Mouse (Mus musculus): ENCODE measurements at regions not wholly inside any gene's neighbourhood (a gene's known extent, or its start where the extent isn't known, plus 50 kb on each side); places are given as distances from the start of the nearest gene placed in this dataset.

DNA sequence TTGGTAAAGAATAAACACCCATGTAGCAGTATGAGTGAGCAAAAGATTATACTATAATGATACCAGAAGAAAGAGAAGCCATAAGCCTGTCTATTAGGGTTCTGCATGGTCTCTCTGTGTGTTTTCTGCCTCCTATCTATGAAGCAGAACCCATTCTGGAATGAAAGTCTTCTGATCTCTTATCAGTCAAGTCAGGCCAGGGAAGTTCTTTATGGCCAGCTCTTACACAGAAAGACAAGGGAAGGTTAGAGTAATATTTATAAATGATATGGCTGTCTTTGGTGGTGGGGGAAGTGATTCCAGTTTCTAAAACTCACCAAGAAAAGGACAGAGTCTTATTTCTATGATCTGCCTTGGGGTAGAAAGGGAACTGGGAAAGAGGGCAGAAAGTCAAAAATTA lies 182.0 kb upstream of the Speer2 start:
- Histone ChIP-seq H3K36me3 (ENCODE audit: insufficient read depth) (no peaks in the 10 kb centered on the region), H3K9me3 (ENCODE audit: low read depth, low read length) (no peaks in the 10 kb centered on the region), H3K4me1 (ENCODE audit: insufficient read depth) (no peaks in the 10 kb centered on the region), H3K27ac (ENCODE audit: low read depth) (no peak overlapping the region), H3K4me3 (ENCODE audit: low read depth, low read length) (no peak overlapping the region), H3K9ac (no peak overlapping the region), H3K27me3 (ENCODE audit: insufficient read depth, low read length) (no peaks in the 10 kb centered on the region), H3K4me2 (no peak overlapping the region)
- TF ChIP-seq CTCF (IDR thresholded peaks at IDR 0.05; ENCODE audit: low read depth) = no peak
- ATAC-seq (ENCODE audit: insufficient read depth) = no peak
- DNase-seq = no peak

DNA sequence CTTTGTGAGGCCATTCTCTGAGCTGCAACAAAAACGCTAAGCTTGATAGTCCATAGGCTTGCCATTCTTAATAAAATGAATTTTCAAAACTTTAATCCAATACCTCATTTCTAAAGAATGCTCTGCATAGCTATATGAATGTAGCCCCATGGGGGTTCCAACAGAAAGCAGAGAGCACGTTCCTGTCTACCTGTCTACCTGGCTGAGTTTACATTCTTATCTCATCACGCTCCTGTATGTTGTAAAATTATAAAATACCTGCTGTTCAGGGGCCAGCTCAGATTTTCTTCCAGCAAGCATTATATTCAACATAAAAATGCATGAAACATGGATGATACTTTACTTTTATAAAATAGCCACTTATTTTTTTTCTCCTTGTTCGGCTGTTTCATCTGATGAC lies 182.5 kb upstream of the Speer2 start:
- Histone ChIP-seq H3K4me3 (ENCODE audit: low read depth, low read length) (no peak overlapping the region), H3K36me3 (ENCODE audit: insufficient read depth) (no peaks in the 10 kb centered on the region), H3K9me3 (ENCODE audit: low read depth, low read length) (no peaks in the 10 kb centered on the region), H3K27me3 (ENCODE audit: insufficient read depth, low read length) (no peaks in the 10 kb centered on the region), H3K9ac (no peak overlapping the region), H3K27ac (ENCODE audit: low read depth) (no peak overlapping the region), H3K4me2 (no peak overlapping the region), H3K4me1 (ENCODE audit: insufficient read depth) (no peaks in the 10 kb centered on the region)
- no peak for TF ChIP-seq CTCF (IDR thresholded peaks at IDR 0.05; ENCODE audit: low read depth)
- ATAC-seq (ENCODE audit: insufficient read depth) (no peak), DNase-seq (no peak)
- WGBS = 60% methylated on average over 4 of the region's 4 CpGs

DNA sequence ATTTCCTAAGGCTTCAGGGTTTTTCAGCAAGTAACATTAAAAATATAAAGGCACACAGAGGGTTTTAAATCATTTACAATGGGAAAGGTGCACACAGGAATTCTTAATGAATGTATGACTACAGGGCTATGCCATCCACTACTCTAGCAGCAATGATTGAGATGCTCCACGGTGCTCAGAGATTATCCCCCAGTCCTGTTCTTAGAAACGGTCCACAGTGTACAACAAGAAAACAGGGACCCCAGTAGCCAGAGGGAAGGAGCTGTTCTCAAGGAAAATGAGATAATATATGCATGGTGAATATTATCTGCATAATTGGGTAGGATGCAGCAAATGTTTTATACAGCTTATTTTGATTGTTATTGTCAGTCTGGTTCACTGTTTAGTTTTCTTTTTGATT lies 186.3 kb upstream of the Speer2 start:
- Histone ChIP-seq H3K27me3 (ENCODE audit: insufficient read depth, low read length) (no peaks in the 10 kb centered on the region), H3K9ac (no peak overlapping the region), H3K4me2 (no peak overlapping the region), H3K27ac (ENCODE audit: low read depth) (no peak overlapping the region), H3K4me1 (ENCODE audit: insufficient read depth) (no peaks in the 10 kb centered on the region), H3K4me3 (ENCODE audit: low read depth, low read length) (no peak overlapping the region), H3K36me3 (ENCODE audit: insufficient read depth) (no peaks in the 10 kb centered on the region), H3K9me3 (ENCODE audit: low read depth, low read length) (no peaks in the 10 kb centered on the region)
- no peak for DNase-seq
- TF ChIP-seq CTCF (IDR thresholded peaks at IDR 0.05; ENCODE audit: low read depth) = no peak
- ATAC-seq (ENCODE audit: insufficient read depth) = no peak
- WGBS = 71% methylated on average over 2 of the region's 2 CpGs

DNA sequence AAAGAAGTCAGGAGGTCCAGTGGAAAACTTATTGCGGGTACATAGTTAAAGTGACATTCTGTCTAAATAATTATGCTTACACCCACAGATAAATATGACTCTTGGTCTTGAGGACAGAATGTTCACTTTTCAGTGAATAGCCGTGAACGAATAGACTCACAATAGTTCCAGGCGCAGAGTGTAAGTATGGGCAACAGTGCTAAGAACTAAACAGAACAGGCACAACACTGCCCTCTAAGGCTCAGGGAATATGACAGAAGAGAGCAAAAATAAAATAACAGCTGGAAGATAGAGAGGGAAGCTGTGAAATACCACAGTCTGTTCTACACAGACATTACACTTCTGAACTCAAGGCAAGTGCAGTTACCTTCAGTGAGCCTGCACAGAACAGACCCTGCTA lies 207.9 kb upstream of the Speer2 start:
- ATAC-seq (ENCODE audit: insufficient read depth) (no peak), DNase-seq (peak; percentile 19)
- Histone ChIP-seq H3K9ac (no peak overlapping the region), H3K4me2 (no peak overlapping the region), H3K27ac (ENCODE audit: low read depth) (no peak overlapping the region), H3K36me3 (ENCODE audit: insufficient read depth) (no peaks in the 10 kb centered on the region), H3K4me1 (ENCODE audit: insufficient read depth) (no peaks in the 10 kb centered on the region), H3K4me3 (ENCODE audit: low read depth, low read length) (no peak overlapping the region), H3K27me3 (ENCODE audit: insufficient read depth, low read length) (no peaks in the 10 kb centered on the region), H3K9me3 (ENCODE audit: low read depth, low read length) (no peaks in the 10 kb centered on the region)
- 0 out of 2 replicates have a peak, but pooled peaks have one; percentile 13 for TF ChIP-seq CTCF (IDR thresholded peaks at IDR 0.05; ENCODE audit: low read depth)
- 69% methylated on average over 4 of the region's 4 CpGs for WGBS

DNA sequence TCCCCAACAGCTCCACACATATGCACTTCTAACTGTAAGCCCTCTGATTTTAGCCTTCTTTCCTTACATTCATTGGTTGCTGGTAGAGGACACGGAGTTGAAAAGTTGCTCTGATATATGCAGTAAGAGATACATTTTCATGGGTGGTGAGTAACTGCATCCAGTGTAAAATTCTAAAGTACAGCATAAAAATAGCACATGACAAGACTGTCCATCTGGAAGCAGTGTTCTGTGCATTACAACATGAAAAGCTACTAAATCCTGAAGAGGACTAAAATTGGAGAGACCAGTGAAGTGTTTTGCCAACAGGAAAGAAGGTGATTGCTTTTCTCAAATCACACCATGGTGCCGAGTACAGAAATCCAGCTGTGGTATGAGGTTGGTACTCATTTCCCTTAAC lies 210.2 kb upstream of the Speer2 start:
- DNase-seq = no peak
- Histone ChIP-seq H3K36me3 (ENCODE audit: insufficient read depth) (no peaks in the 10 kb centered on the region), H3K4me1 (ENCODE audit: insufficient read depth) (no peaks in the 10 kb centered on the region), H3K27ac (ENCODE audit: low read depth) (no peak overlapping the region), H3K27me3 (ENCODE audit: insufficient read depth, low read length) (no peaks in the 10 kb centered on the region), H3K9me3 (ENCODE audit: low read depth, low read length) (no peaks in the 10 kb centered on the region), H3K9ac (no peak overlapping the region), H3K4me2 (no peak overlapping the region), H3K4me3 (ENCODE audit: low read depth, low read length) (no peak overlapping the region)
- 75% methylated on average over 2 of the region's 2 CpGs for WGBS
- ATAC-seq (ENCODE audit: insufficient read depth) = no peak
- no peak for TF ChIP-seq CTCF (IDR thresholded peaks at IDR 0.05; ENCODE audit: low read depth)

DNA sequence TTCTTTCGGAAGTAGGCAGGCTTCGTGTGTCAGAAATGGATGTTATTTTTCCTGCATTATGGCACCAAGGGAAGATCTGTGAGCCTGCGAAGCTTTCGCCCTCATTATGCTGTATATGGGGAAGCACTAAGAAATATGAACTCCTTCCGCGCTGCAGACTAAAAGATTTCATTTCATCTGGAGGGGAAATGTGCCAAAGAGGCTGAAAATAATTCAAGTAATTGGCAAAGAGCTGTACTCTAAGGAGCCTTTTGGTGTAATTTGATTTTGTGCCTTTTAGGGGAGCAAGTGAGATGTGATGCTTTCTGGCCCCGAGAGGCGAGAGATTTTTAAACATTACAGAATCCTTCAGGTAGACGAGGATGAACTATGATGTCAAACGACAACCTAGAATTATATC lies 216.0 kb upstream of the Speer2 start:
- no peak for ATAC-seq (ENCODE audit: insufficient read depth)
- no peaks in the 10 kb centered on the region for H3K4me1 ChIP-seq (ENCODE audit: insufficient read depth)
- no peaks in the 10 kb centered on the region for H3K27me3 ChIP-seq (ENCODE audit: insufficient read depth, low read length)
- WGBS = 74% methylated on average over 10 of the region's 10 CpGs
- H3K4me3 ChIP-seq (ENCODE audit: low read depth, low read length) = no peak overlapping the region
- no peaks in the 10 kb centered on the region for H3K36me3 ChIP-seq (ENCODE audit: insufficient read depth)
- H3K9ac ChIP-seq = no peak overlapping the region
- DNase-seq = peak; percentile 3
- H3K9me3 ChIP-seq (ENCODE audit: low read depth, low read length) = no peaks in the 10 kb centered on the region
- no peak overlapping the region for H3K27ac ChIP-seq (ENCODE audit: low read depth)
- no peak overlapping the region for H3K4me2 ChIP-seq
- no peak for TF ChIP-seq CTCF (IDR thresholded peaks at IDR 0.05; ENCODE audit: low read depth)

DNA sequence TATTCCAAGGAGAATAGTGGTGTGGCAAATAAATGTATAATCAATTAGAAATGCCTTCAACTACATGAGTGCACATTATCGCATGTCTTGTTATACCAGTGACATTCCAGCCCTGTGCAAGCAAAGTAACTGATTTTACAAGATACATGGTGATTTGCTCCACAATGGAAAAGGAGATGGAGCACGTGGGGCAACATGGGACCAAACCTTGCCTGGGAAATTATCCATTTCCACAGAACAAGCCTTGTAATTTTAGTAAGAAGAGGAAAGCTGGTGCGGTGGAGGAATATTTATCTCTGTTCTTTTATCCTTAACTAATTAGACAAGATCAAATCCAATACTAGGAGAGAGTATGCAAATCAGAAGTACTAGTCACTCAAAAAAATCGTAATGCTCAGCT lies 222.5 kb upstream of the Gbe1 start:
- no peak for DNase-seq
- TF ChIP-seq CTCF (IDR thresholded peaks at IDR 0.05; ENCODE audit: low read depth) = no peak
- no peak overlapping the region for H3K27ac ChIP-seq (ENCODE audit: low read depth)
- H3K9ac ChIP-seq = no peak overlapping the region
- no peak overlapping the region for H3K4me3 ChIP-seq (ENCODE audit: low read depth, low read length)
- no peaks in the 10 kb centered on the region for H3K9me3 ChIP-seq (ENCODE audit: low read depth, low read length)
- no peaks in the 10 kb centered on the region for H3K27me3 ChIP-seq (ENCODE audit: insufficient read depth, low read length)
- H3K4me2 ChIP-seq = no peak overlapping the region
- ATAC-seq (ENCODE audit: insufficient read depth) = no peak
- no peaks in the 10 kb centered on the region for H3K4me1 ChIP-seq (ENCODE audit: insufficient read depth)
- WGBS = 82% methylated on average over 4 of the region's 4 CpGs
- H3K36me3 ChIP-seq (ENCODE audit: insufficient read depth) = no peaks in the 10 kb centered on the region

DNA sequence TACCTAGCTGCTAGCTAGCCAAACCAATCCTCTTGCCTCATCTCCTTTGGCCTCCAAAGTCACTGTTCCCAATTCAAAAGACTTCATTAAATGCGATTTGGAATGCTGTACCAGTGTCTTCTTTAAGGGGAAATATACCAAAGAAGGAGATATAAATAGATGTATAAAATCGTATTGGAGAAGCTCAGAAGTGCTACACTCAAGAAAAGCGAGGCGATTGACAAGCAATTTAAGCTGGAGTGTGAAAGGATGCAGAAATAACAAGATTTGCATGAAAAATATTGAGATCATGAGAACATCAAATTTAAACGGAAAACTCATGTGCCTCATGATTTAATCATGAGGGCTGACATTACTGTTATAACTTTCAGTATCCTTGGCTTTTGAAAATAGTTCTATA lies 221.8 kb upstream of the Gbe1 start:
- ATAC-seq (ENCODE audit: insufficient read depth) (no peak), DNase-seq (no peak)
- Histone ChIP-seq H3K27me3 (ENCODE audit: insufficient read depth, low read length) (no peaks in the 10 kb centered on the region), H3K4me2 (no peak overlapping the region), H3K4me1 (ENCODE audit: insufficient read depth) (no peaks in the 10 kb centered on the region), H3K9ac (no peak overlapping the region), H3K4me3 (ENCODE audit: low read depth, low read length) (no peak overlapping the region), H3K9me3 (ENCODE audit: low read depth, low read length) (no peaks in the 10 kb centered on the region), H3K27ac (ENCODE audit: low read depth) (no peak overlapping the region), H3K36me3 (ENCODE audit: insufficient read depth) (no peaks in the 10 kb centered on the region)
- 85% methylated on average over 5 of the region's 5 CpGs for WGBS
- no peak for TF ChIP-seq CTCF (IDR thresholded peaks at IDR 0.05; ENCODE audit: low read depth)
